Mouse (Mus musculus) bone marrow, adult 2 months (tissue): ENCODE data around the gene Sap30bp. TPM values are rescaled to one million over a fixed set of nuclear protein-coding genes. Genes with fewer than 3 reads are reported as not detected.

Source experiments
- H3K27ac ChIP-seq: fragments of 200-500 bp; 2 replicates; pipeline ENCODE4 v1.5.1; 2012; ENCODE audit warnings: low read depth, mild to moderate bottlenecking, control low read depth, inconsistent platforms, low read length; ENCODE audit not compliant: control insufficient read depth, poor library complexity, insufficient read depth
- H3K4me1 ChIP-seq: fragments of 200-500 bp; 2 replicates; pipeline ENCODE4 v1.6.1; 2011; ENCODE audit warnings: low read length; ENCODE audit not compliant: control insufficient read depth, insufficient read depth
- H3K4me3 ChIP-seq: fragments of 200-500 bp; replicated peaks from 2 replicates; pipeline ENCODE3; 2011; ENCODE audit warnings: mild to moderate bottlenecking, low read depth, low read length, control low read depth; ENCODE audit not compliant: control insufficient read depth
- CTCF ChIP-seq: fragments of 200-500 bp; IDR thresholded peaks from 2 replicates; pipeline ENCODE4 v1.5.1; 2011; ENCODE audit warnings: low read length, control low read depth; ENCODE audit not compliant: control insufficient read depth, insufficient read depth
- POLR2A ChIP-seq: fragments of 200-500 bp; IDR thresholded peaks from 2 replicates; pipeline ENCODE4 v1.6.1; 2011; ENCODE audit warnings: low read depth, mild to moderate bottlenecking, control low read depth, low read length, borderline replicate concordance; ENCODE audit not compliant: control insufficient read depth
- WGBS: fragments of 180-500 bp; shearing (Covaris S2); methylation state at CpG from one replicate; pipeline ENCODE4 v1.1.7; 2018; 5-methylcytosine and 5-hydroxymethylcytosine counted together
- polyA plus RNA-seq: library from polyadenylated mRNA; stranded (reverse); fragments of >200 nt; gene quantifications from 2 replicates; pipeline ENCODE4 v1.2.4, GENCODE M21; 2011; ENCODE audit warnings: low replicate concordance; ENCODE audit not compliant: missing spikeins, insufficient read depth, insufficient read length

The Sap30bp gene
- polyA plus RNA-seq, 1 experiment = 21.7 TPM

DNA sequence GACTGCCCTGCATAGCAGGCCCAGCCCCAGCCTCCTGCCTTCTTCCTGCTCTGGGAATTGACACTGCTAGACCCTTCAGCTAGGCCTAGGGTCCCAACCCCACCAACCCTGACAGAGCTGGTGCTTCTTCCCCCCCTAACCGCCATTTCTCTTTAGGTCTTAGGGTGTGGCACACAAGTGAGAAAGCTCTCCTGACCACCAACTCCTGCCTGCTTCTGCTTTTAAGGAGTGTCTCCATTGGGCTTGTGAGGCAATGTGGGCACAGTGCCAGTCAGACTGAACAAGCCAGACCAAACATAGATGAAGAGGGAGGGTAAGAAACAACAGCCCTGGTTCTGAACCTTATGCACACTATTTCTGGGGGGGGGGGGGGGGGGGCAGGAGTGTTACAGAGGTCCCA, 30.3 kb upstream of the Sap30bp start:
- H3K27ac ChIP-seq = peak overlapping the region; percentile 96
- H3K4me3 ChIP-seq = peak overlapping the region; percentile 39
- peaks cover 20% of the 10 kb centered on the region for H3K4me1 ChIP-seq
- WGBS = 5% methylated on average over 1 of the region's 1 CpGs
- TF ChIP-seq POLR2A (peak; percentile 24; the same call in 1 of the 2 replicates), CTCF (no peak)

DNA sequence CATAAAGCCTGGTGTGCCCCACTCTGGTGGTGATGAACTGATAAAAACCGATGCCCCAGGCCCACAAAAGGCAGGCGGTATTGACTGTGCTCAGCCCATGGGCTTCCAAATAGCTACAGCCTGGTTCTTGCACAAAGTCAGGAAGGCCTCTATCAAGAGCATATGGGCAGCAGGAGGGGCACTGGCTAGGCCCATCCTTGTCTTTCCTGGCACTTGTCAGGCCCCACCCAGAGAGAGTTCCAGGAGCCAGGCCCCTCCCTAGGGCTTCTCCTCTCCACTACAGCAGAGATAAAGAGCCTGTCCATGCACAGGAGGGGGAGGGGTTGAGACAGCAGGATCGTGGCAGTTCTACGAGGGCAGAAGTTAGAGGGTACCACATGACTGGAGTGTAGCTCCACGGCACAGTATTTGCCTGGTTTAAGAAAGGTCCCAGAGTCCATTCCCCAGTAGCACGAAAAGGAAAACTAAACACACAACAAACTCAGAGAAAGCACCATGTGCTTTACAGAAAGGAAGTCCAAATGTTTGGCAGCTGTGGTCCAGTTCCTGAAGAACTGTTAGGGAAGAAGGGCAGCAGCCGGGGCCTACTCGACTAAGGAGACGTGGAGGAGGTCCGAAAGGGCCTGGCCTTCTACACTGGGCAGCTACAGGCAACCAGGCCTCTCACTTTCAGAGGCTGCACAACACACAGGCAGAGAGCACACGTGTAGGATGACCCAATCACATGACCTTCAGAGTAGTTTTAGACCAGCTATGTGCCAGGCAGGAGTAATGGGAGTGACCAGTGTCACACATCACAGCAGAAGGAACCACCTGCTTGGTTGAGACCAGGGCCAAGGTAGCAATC, 29.5 kb upstream of the Sap30bp start:
- no peak overlapping the region for H3K4me3 ChIP-seq

DNA sequence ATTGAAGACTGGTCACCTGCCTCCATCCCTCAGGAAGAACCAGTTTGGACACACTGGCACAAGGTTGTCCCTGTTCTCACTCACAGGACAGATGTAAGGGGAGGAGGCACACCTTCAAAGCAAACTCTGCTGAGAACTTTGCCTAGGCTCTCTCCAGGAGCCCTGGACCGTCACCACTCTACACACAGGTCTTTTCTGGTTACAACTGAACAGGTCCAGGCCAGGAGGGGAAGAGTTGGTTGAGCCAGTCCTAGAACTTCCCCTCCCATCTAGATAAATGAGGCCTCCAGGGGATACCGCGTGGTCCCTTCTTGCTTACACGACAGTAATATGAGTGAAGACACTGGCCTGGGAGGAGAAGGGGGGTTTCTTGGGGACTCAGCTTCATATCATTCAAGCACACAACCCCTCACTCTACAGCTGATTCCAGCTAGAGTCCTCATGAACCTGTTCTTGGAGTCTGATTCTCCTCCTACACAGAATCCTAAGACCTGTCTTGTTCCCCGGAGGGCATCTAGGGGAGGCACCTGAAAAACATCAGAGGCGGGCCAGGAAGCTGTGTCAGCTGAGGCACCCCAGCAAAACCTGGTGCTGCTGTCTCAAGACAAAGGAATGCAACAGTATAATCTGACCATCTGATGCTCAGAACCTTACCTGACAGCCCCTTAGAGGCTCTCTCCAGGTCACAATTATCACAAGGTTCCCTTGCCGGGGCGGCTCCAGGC, 28.7 kb upstream of the Sap30bp start:
- WGBS = 62% methylated on average over 8 of the region's 8 CpGs
- no peak for TF ChIP-seq CTCF
- TF ChIP-seq POLR2A = no peak
- Histone ChIP-seq H3K4me3 (no peak overlapping the region), H3K4me1 (peaks cover 18% of the 10 kb centered on the region), H3K27ac (peak overlapping the region; percentile 96)

More for the DNA sequence above, 29.5 kb upstream of the Sap30bp start:
- TF ChIP-seq CTCF (no peak), POLR2A (peak; percentile 16; the same call in 1 of the 2 replicates)
- H3K4me1 ChIP-seq = peaks cover 18% of the 10 kb centered on the region; the same call in 1 of the 2 replicates
- peak overlapping the region; percentile 96 for H3K27ac ChIP-seq
- 23% methylated on average over 11 of the region's 11 CpGs for WGBS

DNA sequence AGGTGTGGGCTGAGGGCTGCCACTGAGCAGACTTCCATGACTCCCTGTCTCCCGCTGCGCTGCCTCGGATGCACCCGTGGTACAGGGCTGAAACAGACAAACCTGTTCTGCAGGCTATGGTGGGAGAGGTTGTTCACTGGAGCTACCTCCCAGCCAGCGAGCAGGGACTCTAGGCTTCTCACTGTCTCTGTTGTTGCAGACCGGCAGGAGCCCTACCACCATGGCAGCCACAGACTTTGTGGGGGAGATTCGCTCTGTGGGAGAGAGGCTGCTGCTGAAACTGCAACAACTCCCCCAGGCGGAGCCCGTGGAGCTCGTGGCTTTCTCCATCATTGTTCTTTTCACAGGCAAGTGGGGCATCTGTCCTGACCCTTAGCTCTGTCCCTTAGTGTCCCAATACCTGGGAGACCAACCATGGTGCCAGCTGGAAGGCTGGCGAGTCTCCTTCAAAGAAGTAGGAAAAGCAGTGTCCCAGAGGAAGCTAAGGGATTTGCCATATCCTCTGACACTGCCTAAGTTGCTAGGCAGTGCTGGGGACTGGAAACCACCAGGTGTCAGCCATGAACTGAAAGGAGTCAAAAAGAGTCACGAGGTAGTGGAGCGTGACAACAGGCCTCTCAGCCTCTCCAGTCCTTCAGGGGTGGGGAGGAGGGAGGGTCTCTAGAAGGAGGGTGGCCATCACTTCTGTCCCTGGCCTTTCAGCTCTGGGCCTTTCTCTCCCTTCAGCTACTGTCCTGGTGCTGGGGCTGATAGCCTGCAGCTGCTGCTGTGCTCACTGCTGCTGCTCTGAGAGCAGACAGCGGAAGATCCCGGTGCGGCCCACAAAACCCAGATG, 27.9 kb upstream of the Sap30bp start:
- no peak overlapping the region for H3K4me3 ChIP-seq
- H3K4me1 ChIP-seq = peaks cover 19% of the 10 kb centered on the region
- 0 out of 2 replicates have a peak, but pooled peaks have one; percentile 4 for TF ChIP-seq CTCF
- TF ChIP-seq POLR2A = no peak
- peak overlapping the region; percentile 96 for H3K27ac ChIP-seq
- WGBS = 83% methylated on average over 16 of the region's 16 CpGs

DNA sequence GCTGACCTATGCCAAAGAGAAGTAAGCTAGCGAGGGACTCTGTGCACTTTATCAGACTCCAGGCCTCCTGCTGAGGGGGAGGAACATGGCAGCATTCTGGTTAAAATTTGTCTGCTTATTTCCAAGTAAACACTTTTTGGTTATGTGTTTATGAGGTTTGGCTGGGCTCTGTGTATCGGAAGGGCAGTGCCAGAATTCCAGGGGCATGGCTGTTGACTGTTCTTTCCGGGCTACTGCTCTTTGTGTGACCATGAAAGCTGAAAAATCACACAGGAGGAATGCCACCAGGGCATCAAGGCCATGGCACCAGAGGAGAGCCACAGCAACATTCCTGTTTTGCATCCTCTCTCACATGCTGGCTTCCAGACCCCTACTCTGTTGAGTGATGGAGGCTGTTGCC, 27.0 kb upstream of the Sap30bp start:
- TF ChIP-seq POLR2A (no peak), CTCF (no peak)
- Histone ChIP-seq H3K4me1 (peaks cover 19% of the 10 kb centered on the region), H3K27ac (no peak overlapping the region; the same call in 1 of the 2 replicates), H3K4me3 (no peak overlapping the region)
- 87% methylated on average over 3 of the region's 3 CpGs for WGBS

DNA sequence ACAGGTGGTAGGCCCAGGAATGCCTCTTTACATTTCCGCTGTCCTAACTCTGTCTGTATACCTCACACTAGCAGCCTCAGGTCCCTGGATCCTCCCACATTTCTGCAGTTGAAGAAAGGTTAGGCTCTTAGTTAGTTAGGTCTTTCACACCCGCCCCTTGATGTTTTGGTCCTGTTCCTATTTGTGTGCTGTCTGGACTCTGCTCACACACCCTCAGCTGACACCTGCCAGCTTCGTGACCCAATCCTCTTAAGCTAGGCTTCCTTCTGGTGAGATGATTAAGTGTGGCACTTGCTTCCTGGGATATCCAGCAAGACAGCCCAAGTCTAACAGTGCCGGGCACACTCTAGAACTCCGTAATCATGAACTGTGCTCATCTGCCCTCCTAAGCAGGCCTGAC, 26.6 kb upstream of the Sap30bp start:
- Histone ChIP-seq H3K27ac (no peak overlapping the region), H3K4me3 (no peak overlapping the region), H3K4me1 (peaks cover 22% of the 10 kb centered on the region)
- WGBS = 91% methylated on average over 5 of the region's 5 CpGs
- TF ChIP-seq CTCF = no peak
- TF ChIP-seq POLR2A = no peak

DNA sequence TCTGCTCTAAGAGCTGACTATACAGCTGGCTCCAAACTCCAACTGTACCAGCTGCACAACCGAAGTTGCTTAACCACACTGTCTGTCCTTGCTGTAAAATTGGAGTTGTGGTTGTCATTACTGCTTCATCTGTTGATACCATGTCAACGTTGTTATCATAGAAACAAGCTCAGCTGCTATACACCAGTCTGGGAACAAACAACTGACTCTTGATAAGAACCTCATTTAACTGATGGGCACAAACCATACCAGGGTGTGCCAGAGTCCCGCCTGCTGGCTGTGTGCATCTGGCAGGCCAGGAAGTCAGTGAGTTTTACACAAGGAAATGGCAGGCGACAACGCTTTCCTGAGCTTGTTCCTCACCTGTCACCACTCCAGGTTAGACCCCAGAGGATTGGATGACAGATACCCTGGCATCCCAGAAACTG, 21.9 kb upstream of the Sap30bp start:
- Histone ChIP-seq H3K4me3 (no peak overlapping the region), H3K27ac (peak overlapping the region; percentile 87), H3K4me1 (peaks cover 19% of the 10 kb centered on the region)
- WGBS = 5% methylated on average over 5 of the region's 5 CpGs
- no peak for TF ChIP-seq POLR2A
- no peak for TF ChIP-seq CTCF
